Mouse (Mus musculus) ES-E14 (cell line): ENCODE results near the gene 4833420G17Rik. TPM values are rescaled to one million over a fixed set of nuclear protein-coding genes. Genes with fewer than 3 reads are reported as not detected.
A peak's percentile ranks its signal among the peaks of the same experiment; 100 is the strongest.

ENCODE experiments used
- DNase-seq: peaks from one replicate; pipeline ENCODE4 v3.0.0-alpha.2; 2013; ENCODE audit warnings: low read depth, low spot score
- H3K27ac ChIP-seq: 2 replicates; pipeline ENCODE4 v1.5.1; 2012; ENCODE audit warnings: low read depth, mild to moderate bottlenecking, low read length, moderate library complexity, mixed read lengths; ENCODE audit not compliant: poor library complexity, insufficient read depth, severe bottlenecking
- H3K36me3 ChIP-seq: 2 replicates; pipeline ENCODE4 v1.6.1; 2012; ENCODE audit warnings: mild to moderate bottlenecking, low read length, moderate library complexity, mixed read lengths; ENCODE audit not compliant: control insufficient read depth, poor library complexity, insufficient read depth, severe bottlenecking
- H3K4me1 ChIP-seq, 2 experiments: fragments of 150-350 bp in 1 of 2; sonication (generic) in 1 of 2; 2 replicates each; pipeline ENCODE4 v1.6.1; 2012; ENCODE audit warnings: low read length in 2 of 2, mild to moderate bottlenecking in 1 of 2, mixed read lengths in 1 of 2; ENCODE audit not compliant: control insufficient read depth in 2 of 2, insufficient read depth in 2 of 2, poor library complexity in 1 of 2
- H3K4me3 ChIP-seq, 2 experiments: fragments of 150-350 bp in 1 of 2; sonication (generic) in 1 of 2; 2 replicates each; pipeline ENCODE4 v1.5.1; 2012; ENCODE audit warnings: low read length in 2 of 2, low read depth in 1 of 2, mild to moderate bottlenecking in 1 of 2, mixed read lengths in 1 of 2; ENCODE audit not compliant: insufficient read depth in 1 of 2, poor library complexity in 1 of 2, severe bottlenecking in 1 of 2
- H3K9ac ChIP-seq: 2 replicates; pipeline ENCODE4 v1.6.1; 2012; ENCODE audit warnings: low read depth, mild to moderate bottlenecking, low read length, mixed read lengths; ENCODE audit not compliant: poor library complexity, insufficient read depth, severe bottlenecking
- H3K9me3 ChIP-seq: fragments of 150-350 bp; sonication (generic); 2 replicates; pipeline ENCODE4 v1.6.1; 2012; ENCODE audit warnings: low read depth, mild to moderate bottlenecking, low read length; ENCODE audit not compliant: control insufficient read depth, insufficient read depth
- CHD2 ChIP-seq: IDR thresholded peaks from 2 replicates; pipeline ENCODE4 v1.6.1; 2014; ENCODE audit warnings: mild to moderate bottlenecking, low read depth, low read length, inconsistent platforms
- HCFC1 ChIP-seq: IDR thresholded peaks from 2 replicates; pipeline ENCODE4 v1.6.1; 2012; ENCODE audit warnings: low read length, inconsistent platforms, borderline replicate concordance; ENCODE audit not compliant: insufficient read depth
- MAFK ChIP-seq: IDR thresholded peaks from 2 replicates; pipeline ENCODE4 v1.6.1; 2014; ENCODE audit warnings: mild to moderate bottlenecking, low read depth, low read length, inconsistent platforms; ENCODE audit not compliant: insufficient read depth
- ZC3H11A ChIP-seq: IDR thresholded peaks from 2 replicates; pipeline ENCODE4 v1.6.1; 2012; ENCODE audit warnings: low read depth, mild to moderate bottlenecking, inconsistent platforms, low read length, borderline replicate concordance
- ZNF384 ChIP-seq: IDR thresholded peaks from 2 replicates; pipeline ENCODE4 v1.6.1; 2012; ENCODE audit warnings: low read depth, low read length, inconsistent platforms
- in situ Hi-C, 2 experiments: fragments of 600-800 bp; cut with MboI; formaldehyde crosslinking; loops; one replicate each; pipeline ENCODE4 v1.15.1; 2025; ENCODE audit warnings: low sequenced_read_pairs in 2 of 2, inconsistent platforms in 1 of 2; ENCODE audit not compliant: unreplicated experiment in 2 of 2
- total RNA-seq: library from RNA; depleted of rRNA; stranded (reverse); fragments of 300-350 nt; gene quantifications from 2 replicates; pipeline ENCODE4 v1.2.3, GENCODE M21; 2012

Gene 4833420G17Rik
- total RNA-seq, 1 experiment = 25.0 TPM

- Histone ChIP-seq H3K9ac (peak overlapping the region; percentile 59), H3K27ac (peak overlapping the region; percentile 56), H3K36me3 (peaks cover 4% of the 10 kb centered on the region; the same call in 1 of the 2 replicates), H3K4me1 (no peaks in the 10 kb centered on the region; a peak in 1 of 4 replicates), H3K9me3 (no peaks in the 10 kb centered on the region), H3K4me3 (peak overlapping the region; percentile 91)
- in situ Hi-C loops = no loop called here
- peak; percentile 47; the same call in 1 of the 2 replicates for TF ChIP-seq MAFK
- TF ChIP-seq ZNF384 = no peak
- DNase-seq = no peak
These were observed 520 bp upstream of the 4833420G17Rik start for GRCm38 (mm10) chr13:119461900-119462595.

DNA sequence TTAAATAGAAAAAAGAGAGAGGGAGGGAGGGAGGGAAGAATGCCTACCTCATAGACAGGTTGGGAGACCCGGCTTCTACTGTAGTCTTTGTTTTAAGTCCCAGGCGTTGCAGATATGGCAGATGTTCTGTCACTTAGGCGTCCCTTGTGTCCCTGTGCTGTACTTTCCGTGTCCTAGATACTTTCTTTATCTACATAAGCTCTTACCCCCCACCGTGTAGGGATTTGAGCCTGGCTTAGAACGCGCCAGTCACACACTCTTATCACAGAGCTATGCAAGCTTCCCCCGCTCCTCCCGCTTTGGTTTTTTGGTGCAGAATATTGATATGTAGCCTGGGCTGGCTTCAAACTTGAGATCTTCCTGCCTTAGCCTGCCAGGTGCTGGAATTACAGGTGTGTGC lies 14.1 kb downstream of the 4833420G17Rik start:
- H3K36me3 ChIP-seq = peaks cover 11% of the 10 kb centered on the region
- no peak for TF ChIP-seq ZC3H11A
- no peak for TF ChIP-seq CHD2
- no peak for TF ChIP-seq ZNF384
- no peak for TF ChIP-seq MAFK
- TF ChIP-seq HCFC1 = no peak
- in situ Hi-C loops = no loop called here
- H3K4me1 ChIP-seq = no peaks in the 10 kb centered on the region
- no peak overlapping the region for H3K9ac ChIP-seq
- no peak overlapping the region for H3K27ac ChIP-seq
- no peak for DNase-seq
- no peaks in the 10 kb centered on the region for H3K9me3 ChIP-seq
- H3K4me3 ChIP-seq = no peak overlapping the region

- no peak overlapping the region for H3K9ac ChIP-seq
- no peak for DNase-seq
- no peak overlapping the region for H3K27ac ChIP-seq
- in situ Hi-C loops = no loop called here
- H3K36me3 ChIP-seq = peaks cover 14% of the 10 kb centered on the region
- TF ChIP-seq ZC3H11A (no peak), ZNF384 (no peak), CHD2 (no peak), MAFK (no peak), HCFC1 (no peak)
- H3K4me3 ChIP-seq = no peak overlapping the region
- H3K9me3 ChIP-seq = no peaks in the 10 kb centered on the region
- no peaks in the 10 kb centered on the region for H3K4me1 ChIP-seq
These were observed 15.2 kb downstream of the 4833420G17Rik start for GRCm38 (mm10) chr13:119477789-119478188.

DNA sequence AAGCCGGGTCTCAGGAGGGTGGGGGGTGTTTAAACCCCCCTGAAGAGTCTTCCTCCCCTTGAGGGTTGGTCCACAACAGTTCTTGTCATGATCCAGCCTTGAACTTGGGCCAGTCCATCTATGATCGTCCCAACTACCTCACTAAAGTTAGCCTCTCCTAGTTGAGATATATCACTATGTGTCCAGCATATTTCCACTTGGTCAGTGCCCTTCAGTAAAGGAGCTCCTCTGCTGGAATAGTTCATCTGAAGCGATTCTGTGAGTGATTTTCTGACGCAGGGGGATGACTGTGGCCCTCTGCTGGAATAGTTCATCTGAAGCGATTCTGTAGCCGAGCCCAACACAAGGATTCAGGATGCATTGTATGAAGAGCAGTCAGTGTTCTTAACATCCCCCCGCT lies 24.8 kb downstream of the 4833420G17Rik start:
- Histone ChIP-seq H3K9ac (no peak overlapping the region), H3K27ac (no peak overlapping the region), H3K36me3 (peaks cover 3% of the 10 kb centered on the region), H3K4me3 (peak overlapping the region in 1 of 2 experiments; percentile 79; a peak in 1 of 4 replicates), H3K9me3 (no peaks in the 10 kb centered on the region), H3K4me1 (no peaks in the 10 kb centered on the region)
- DNase-seq = no peak
- TF ChIP-seq ZC3H11A (no peak), MAFK (no peak), HCFC1 (no peak), ZNF384 (no peak), CHD2 (no peak)
- in situ Hi-C loops = no loop called here
